Mouse (Mus musculus): ENCODE data around the gene Sgsm3.
A peak's percentile ranks its signal among the peaks of the same experiment; 100 is the strongest.
"Not testable (repeated sequence)": the region's sequence is repeated elsewhere in the genome, so short reads cannot be mapped to it uniquely, and the experiment has no call there.

Sgsm3 gene

GRCm38 (mm10) chr15:80977620-80978334 lies at the start of gene Sgsm3:
TSS of gene Sgsm3 (plus strand) at chr15:80977765.
- peak; percentile 67 to 72 for DNase-seq (ENCODE audit: low spot score in 2 of 2)

- DNase-seq (ENCODE audit: low spot score in 2 of 2) = no peak
Measured at GRCm38 (mm10) chr15:80928811-80929355, 48.7 kb upstream of the Sgsm3 start.

DNA sequence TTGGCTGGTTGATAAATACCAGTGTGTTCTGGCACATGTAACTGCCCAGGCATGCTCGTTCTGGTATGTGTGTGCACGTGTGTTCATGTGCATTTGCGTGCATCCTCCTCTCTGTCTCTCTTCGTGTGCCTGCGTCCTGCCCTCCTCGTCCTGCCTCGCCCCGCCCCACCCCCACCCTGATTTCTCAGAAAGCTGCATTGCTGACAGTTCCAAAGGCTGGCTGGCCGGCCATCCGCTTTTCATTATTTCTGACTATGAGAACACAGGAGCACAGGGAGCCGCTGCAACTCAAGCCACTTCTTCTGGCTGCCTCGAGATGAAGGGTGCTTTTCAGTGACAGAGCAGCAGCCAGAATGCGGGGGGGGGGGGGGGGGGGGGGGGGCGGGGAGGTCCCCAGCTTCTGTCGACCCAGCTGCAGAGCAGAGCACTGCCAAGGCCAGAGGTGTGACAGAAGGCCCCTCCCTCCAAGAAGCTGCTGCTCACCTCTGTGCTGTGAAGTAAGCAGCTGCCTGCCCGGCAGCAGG lies 47.5 kb upstream of the Sgsm3 start:
- no peak for DNase-seq (ENCODE audit: low spot score in 2 of 2)

GRCm38 (mm10) chr15:80930676-80931320 lies 46.8 kb upstream of the Sgsm3 start:
- DNase-seq (ENCODE audit: low spot score in 2 of 2) = not testable (repeated sequence)

DNA sequence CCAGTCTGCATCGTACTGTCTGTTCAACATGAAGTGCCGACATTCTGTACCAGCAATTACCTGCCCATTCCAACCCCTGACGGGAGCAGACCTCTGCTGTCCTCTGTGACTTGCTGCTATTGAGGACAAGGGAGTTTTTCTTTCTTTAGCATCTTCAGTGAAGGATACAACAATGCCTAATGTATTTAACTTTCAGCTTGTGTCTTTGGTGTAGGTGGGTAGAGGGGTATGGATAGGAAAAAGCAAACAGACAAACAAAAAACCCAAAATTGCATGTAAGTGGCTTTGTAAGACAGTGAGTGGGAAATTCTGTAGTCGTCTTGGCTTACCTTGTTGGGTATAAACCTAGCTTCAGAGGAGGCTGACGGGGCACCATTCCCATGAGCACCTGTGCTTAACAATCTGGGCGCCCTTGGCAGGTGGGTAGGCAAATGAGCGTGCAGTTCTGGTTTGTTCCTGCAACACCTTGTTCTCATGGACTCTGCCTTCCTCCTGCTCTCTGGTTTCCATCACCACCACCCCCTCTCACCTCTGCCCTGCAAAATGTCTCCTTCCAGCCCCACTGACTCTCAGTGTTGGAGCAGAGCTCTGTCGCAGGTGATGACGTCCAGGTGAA lies 46.1 kb upstream of the Sgsm3 start:
- DNase-seq (ENCODE audit: low spot score in 2 of 2) = no peak

GRCm38 (mm10) chr15:80934841-80935240 lies 42.7 kb upstream of the Sgsm3 start:
- DNase-seq (ENCODE audit: low spot score in 2 of 2) = no peak

DNA sequence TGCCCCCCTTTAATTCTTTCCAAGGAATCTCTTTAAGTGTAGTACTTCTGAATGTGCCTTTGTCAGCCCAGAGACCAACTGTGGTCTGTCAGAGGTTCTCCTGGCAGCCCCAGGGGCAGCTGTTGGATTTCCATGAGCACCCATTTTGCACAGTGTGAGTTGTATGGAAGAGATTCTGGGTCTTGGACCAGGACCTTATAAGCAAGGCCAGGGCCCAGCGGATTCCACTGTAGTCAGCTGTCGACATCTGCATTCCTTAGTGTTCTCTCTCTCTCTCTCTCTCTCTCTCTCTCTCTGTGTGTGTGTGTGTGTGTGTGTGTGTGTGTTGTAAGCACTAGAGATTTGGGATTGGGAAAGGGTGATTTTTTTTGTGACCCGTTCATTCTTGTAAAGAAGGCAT lies 40.9 kb upstream of the Sgsm3 start:
- DNase-seq (ENCODE audit: low spot score in 2 of 2) = no peak

DNA sequence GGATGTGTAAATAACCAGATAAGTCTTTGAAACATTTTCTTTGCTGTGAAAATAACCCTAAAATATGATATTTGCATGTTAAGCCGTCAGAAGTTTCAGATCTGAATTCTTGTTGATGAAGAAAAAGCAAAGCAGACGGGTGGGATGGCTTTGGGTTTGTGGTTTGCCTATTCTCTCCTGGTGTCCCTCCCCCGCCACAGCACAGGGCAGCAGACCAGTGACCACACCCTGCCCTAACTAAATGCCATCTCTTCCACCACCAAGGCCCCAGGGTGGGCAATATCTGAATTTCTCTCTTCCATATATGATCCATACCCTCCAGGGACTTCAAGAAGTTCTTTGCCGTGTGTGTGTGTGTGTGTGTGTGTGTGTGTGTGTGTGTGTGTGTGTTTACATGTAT lies 39.0 kb upstream of the Sgsm3 start:
- no peak for DNase-seq (ENCODE audit: low spot score in 2 of 2)

DNA sequence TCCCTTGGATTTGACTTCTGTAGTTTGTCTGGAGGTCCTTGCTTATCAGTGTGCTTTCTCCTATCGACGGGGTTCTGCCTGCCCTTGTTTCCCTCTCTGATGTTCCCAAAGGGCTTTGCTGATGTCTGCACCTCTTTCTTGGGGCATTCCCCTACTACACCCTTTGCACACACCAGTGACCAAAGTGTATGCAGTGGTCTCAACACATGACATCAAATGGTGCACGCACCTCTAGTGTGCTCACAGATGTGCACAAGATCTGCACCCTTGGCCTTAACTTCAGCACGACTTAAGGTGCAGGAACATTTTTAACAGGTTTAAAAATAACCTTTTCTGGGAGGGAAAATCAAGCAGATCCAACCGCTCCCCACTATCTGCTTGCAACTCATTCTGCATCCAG lies 38.2 kb upstream of the Sgsm3 start:
- DNase-seq (ENCODE audit: low spot score in 2 of 2) = no peak

GRCm38 (mm10) chr15:80941468-80942040 lies 36.0 kb upstream of the Sgsm3 start:
- no peak for DNase-seq (ENCODE audit: low spot score in 2 of 2)

DNA sequence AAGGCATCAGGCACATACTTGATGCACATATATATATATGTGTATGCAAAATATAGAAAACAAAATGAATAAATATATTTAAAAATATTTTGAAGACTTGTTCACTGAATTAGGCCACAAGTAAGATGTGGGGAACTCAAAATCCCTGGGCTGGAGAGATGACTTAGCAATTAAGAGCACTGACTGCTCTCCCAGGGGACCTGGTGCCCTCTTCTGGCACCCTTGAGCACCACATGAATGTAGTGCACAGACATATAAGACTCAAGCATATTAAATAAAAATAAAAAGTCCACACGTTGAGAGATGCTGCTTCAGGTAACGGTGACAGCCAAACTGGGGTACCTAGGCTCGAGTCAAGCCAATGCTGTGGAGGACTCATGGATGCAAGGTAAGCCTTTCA lies 31.7 kb upstream of the Sgsm3 start:
- DNase-seq (ENCODE audit: low spot score in 2 of 2) = no peak

DNA sequence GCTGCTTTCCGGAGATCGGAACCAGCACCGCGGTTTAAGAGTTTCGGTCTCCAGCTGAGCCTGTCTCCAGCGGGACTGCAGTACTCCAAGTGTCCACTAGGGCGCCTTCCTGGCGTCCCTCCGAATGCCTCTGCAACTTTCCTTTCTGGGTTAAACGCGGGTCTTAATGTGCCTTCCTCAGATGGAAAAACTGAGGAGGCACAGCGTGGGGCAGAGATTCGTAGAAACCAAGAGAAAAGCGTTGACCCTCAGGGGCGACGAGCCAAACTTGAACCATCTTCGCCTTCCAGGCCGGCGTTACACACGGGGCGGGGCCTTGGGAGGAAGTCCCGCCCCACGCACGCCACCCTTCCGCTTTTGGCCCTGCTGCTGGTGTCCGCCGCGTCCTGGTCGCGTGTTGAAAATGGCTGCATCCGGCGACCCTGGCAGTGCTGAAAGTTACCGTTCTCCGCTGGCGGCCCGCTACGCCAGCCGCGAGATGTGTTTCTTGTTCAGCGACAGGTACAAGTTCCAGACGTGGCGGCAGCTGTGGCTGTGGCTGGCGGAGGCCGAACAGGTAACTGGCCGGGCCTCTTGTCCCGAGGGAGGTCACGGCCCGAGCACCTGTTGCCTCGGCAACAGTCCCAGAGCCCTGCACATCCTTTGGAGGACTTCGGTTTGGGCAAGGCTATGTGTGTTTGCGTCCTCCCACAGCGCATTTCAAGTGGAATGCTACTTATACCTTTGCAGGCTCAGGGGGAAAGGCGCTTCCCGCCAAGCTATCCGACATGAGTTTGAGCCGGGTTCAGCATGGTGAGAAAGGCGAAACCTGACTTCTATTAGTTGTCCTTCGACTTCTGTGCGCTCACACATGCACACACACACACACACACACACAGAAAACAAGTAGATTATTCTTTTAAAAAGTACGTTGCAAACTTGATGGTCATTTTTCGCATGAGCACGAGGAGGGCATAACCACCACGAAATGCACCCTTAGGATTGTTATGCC lies 29.1 kb upstream of the Sgsm3 start, which contains the start of gene Adsl:
Gene Adsl, plus strand, starts transcription at position 346 of the 991 bp plus-strand sequence.
- peak; percentile 69 to 74 for DNase-seq (ENCODE audit: low spot score in 2 of 2)

GRCm38 (mm10) chr15:80949431-80949830 lies 28.1 kb upstream of the Sgsm3 start:
- DNase-seq (ENCODE audit: low spot score in 2 of 2) = no peak

DNA sequence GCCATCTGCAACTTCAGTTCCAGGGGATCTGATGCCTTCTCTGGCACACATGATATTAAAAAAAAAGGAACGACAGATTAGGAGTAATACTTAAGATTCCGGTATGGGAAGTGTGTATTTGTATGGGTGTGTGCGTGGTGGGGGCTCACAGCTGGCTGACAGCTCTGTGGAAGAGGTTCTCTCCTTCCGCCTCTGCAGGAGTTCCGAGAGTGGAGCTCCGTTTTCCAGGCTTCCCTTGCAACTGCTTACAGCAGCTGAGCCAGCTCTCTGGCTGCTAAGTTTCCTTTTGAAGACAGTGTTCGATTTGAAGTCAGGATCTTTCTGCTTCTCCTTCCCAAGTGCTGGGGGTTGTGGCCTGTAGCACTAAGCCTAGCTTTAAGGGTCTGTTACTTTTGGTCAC lies 27.5 kb upstream of the Sgsm3 start:
- DNase-seq (ENCODE audit: low spot score in 2 of 2) = no peak

DNA sequence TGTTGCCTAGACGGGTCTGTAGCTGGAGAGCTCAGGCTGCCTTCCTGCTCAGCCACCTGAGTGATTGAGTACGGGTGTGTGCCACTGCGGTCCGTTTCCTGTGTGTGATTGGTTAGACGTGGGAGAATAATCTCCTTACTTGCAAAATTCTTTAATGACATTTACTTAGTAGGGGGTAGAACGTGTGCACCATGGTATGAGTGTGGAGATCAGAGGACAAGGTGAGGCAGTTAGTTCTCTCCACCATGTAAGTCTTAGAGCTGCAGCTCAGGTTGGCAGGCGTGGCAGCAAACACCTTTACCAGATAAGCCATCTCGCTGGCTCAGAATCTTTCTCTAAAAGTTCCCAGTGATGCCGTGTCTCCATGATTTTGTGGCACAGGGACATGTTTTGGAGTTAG lies 23.6 kb upstream of the Sgsm3 start:
- no peak for DNase-seq (ENCODE audit: low spot score in 2 of 2)

DNA sequence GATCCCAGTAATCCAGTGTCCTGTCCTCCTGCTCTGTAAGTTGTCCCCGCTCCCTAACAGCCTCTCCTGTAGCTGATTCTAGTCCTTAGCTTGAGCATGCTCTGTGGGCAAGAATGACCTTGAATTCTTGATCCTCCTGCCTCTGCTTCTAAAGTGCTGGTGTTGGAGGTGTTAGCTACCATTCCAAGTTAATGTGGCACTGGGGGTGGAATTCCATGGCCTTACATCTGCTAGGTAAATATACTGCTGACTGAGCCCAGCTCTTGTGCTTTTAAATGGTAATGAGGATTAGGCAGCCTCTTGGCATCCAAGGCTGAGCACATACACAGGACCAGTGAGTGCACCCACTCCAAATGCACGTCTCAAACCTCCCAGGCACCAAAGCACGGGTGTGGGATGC lies 22.7 kb upstream of the Sgsm3 start:
- no peak for DNase-seq (ENCODE audit: low spot score in 2 of 2)

- DNase-seq (ENCODE audit: low spot score in 2 of 2) = no peak
Measured at GRCm38 (mm10) chr15:80955836-80956438, 21.6 kb upstream of the Sgsm3 start.

DNA sequence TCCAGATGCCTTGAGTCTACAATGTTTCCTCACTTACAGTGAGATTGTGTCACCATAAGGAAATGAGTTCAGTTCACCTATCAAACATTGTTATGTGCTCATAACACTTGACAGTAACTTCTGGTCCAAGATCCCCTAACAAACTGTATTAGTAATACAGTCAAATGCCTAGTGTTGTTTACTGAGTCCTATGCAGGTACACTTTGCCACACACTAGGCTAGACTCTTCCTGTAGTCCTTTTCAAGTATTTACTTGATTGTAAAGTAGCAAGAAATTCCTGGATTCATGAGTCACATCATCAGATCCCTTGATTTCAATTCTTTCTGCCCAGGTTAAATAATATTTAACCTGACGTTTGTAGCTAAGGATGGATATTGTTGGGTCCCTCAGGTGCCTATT lies 8.2 kb upstream of the Sgsm3 start:
- DNase-seq (ENCODE audit: low spot score in 2 of 2) = no peak

DNA sequence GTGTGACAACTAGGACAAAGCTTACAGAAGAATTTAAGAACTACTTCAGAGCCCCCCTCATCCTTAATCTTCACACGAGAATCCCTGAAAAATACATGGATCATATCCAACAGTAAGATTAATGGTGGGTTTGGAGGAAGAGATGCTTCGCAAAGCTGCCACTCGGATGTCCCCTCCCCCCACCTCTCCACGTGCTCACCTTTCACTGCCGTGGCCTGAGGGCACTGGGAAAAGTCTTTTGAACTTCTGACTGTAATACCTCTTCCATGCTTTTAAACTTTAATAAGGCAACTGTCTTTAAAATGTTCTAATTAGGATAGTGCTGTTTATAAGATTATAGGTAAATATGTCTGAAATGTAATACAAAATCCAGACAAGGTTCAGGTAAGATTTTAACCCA lies 3.3 kb upstream of the Sgsm3 start:
- DNase-seq (ENCODE audit: low spot score in 2 of 2) = no peak

DNA sequence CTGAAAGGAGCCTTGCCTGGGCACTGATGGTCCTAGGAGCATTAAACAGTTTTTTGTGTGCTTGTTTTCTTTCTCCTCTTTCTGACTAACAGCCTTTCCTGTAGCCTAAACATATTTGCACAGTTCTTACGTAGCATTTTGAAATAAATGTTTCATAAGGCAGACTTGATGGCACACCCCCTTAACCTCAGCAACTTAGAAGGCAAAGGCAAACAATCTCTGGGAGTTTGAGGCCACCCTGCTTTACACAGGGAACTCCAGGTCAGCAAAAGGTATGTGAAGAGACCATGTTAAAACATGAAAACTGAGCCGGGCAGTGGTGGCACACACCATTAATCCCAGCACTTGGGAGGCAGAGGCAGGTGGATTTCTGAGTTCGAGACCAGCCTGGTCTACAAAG lies 1.9 kb upstream of the Sgsm3 start:
- DNase-seq (ENCODE audit: low spot score in 2 of 2) = no peak

- DNase-seq (ENCODE audit: low spot score in 2 of 2) = no peak
Measured at GRCm38 (mm10) chr15:80979611-80980010, 2.0 kb downstream of the Sgsm3 start.

All from frontal cortex, postnatal 25 days (tissue).